Mouse (Mus musculus) embryo, embryonic 9.5 days (tissue): ENCODE results near the gene Fancg.
A peak's percentile ranks its signal among the peaks of the same experiment; 100 is the strongest.
"Not testable (repeated sequence)": the region's sequence is repeated elsewhere in the genome, so short reads cannot be mapped to it uniquely, and the experiment has no call there.

Experiments
- DNase-seq: peaks from one replicate; pipeline ENCODE4 v3.0.0-alpha.2; 2017; ENCODE audit errors: extremely low spot score

The Fancg gene

DNA sequence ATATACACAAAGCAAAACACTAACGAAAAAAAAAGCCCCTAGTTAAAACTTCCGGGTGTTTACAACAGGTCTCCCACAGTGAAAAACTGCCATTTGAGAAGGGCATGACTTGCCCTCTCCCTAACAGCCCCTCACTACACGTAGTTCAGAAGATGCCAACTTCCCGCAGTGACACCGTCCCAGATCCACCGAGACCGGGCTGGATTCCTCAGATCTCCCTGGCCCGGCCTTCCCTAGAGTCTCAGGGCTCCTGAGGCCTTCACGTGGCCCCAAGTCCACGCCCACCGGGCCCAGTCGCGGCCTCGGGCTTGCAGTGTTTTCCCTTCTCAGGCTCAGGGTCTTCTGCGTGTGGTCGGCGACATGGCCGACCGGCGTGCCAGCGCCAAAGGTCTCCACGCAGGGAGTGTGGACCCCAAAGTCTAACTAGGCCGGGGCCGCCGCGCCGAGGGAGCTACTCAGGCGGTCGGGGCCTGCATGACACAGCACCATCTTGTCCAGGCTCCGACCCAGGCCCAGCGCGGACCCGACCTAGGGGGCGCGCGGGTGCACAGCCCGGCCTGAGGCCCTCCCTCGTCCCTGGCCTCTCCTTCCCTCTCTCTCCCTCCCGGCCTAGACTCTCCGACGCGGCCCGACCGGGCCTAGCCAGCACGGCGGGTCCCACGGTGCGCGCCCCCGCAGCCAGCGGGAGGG lies 10.7 kb downstream of the Fancg start:
- peak; percentile 88 for DNase-seq

DNA sequence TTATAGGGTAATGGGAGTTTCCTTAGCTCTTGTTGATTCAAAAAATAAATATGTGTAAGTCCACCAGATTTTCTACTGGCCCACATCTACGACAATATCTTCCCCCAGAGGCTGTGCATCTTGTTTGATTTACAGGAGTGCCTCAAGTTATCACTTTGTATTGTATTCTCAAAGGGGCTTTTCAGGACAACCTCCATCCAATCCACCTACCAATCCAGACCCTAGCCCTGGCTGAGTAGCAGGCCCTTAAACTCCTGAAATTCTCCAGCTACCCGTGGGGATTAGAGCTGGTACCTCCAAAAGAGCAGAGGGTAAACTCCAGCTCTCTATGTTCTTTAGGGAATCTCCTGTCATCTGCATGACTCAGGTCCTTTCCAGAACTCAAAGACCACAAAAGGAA lies 12.3 kb downstream of the Fancg start:
- no peak for DNase-seq

DNA sequence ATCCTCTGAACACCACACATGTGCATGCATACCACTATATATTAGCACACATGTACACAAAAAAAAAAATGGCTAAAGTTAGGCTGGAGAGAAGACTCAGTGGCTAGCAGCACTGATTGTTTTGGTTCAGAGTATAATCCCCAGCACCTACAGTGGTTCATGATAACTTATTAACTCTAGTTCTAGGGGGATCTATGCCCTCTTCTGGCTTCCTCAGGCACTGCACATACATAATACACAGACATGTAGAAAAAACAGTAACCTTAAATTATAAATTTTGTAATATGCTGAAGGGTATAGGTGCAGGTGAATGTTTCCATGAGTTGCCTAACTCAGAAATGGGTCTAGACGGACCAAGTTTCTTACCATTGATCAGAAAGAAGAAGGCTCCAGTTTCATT lies 22.0 kb downstream of the Fancg start:
- no peak for DNase-seq

DNA sequence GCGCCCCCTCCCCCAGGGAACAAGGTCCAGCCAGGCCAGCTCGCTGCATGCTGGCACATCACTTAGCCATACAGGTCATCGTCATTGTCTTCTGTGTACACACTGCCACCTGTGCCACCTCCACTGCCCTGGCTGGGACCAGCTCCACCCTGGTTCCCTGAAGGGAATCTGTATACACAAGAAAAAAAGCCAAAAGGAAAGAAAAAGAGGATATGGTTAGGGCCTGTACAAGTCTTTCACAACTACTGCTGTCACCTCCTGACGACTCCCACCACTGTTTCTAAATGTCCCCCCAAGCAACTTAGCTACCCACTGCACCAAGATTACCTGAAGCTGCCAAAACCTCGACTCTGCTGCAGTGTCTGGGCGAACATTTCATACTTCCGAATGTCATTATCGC lies 29.8 kb downstream of the Fancg start:
- DNase-seq: not testable (repeated sequence)

DNA sequence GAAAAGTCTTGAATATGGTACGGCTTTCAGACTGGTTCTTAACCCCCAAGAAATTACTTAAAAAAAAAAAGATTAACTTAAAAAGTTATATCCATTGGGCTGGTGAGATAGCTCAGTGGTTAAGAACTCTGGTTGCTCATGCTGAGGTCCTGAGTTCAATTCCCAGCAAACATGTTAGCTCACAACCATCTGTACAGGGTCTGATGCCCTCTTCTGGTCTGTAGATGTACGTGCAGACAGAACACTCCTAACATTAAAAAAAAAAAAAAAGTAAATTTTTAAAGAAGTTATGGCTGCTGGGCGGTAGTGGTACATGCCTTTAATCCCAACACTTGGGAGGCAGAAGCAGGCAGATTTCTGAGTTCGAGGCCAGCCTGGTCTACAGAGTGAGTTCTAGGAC lies 32.2 kb downstream of the Fancg start:
- no peak for DNase-seq

DNA sequence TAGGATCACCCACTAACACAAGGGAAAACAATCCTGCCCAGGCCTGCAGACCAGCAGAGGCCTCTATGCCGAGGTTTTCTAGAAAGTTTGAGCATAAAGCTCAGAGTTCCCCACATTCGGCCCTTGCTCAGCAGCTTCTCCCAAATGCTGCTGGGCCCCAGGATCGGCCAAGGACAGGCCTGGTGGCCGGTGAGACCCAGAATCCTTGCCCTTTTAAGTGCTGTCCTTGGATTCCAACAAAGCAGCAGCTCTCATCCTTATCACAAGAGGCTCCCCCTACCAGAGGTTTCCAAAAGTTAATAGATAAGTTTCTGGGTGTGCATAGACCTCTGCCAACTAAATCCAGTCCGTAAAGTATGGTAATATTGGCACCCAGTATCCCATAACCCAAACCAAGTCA lies 36.4 kb downstream of the Fancg start:
- DNase-seq: no peak

DNA sequence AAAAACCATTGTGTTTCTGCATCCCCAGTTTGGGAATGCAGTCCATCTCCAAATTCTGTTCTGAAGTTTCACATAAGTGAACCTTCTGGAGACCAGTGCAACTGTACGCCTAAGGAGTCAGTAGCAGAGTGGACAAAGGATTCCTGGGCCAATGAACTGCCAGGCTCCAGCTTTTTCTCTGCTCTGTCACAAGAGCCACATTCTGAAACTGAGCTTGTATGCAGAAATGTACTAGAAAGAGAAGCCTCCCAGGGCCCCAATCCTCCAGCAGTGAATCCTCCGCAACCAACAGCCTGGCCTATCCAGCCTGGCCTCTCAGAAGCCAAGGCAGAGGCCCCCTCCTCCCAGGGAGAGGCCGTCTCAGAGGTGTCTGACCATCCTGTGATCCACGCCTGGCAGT lies 37.4 kb downstream of the Fancg start:
- DNase-seq: no peak

DNA sequence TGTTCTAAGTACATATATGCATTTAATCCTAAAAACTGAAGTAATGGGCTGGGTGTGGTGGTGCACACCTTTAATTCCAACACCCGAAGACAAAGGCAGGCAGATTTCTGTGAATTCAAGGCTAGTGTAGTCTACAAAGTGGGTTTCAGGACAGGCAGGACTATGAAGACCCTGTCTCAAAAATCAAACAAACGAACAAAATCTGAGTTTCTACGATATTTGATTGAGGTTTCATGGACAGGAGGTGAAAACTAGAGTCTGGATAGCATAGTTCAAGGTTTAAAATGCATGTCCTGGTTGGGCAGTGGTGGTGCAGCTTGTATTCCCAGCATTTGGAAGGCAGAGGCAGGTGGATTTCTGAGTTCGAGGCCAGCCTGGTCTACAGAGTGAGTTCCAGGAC lies 41.0 kb downstream of the Fancg start, which contains the start of gene 1700022I11Rik:
TSS of gene 1700022I11Rik (plus strand) at position 301 of the 400 bp plus-strand sequence.
- DNase-seq: no peak

DNA sequence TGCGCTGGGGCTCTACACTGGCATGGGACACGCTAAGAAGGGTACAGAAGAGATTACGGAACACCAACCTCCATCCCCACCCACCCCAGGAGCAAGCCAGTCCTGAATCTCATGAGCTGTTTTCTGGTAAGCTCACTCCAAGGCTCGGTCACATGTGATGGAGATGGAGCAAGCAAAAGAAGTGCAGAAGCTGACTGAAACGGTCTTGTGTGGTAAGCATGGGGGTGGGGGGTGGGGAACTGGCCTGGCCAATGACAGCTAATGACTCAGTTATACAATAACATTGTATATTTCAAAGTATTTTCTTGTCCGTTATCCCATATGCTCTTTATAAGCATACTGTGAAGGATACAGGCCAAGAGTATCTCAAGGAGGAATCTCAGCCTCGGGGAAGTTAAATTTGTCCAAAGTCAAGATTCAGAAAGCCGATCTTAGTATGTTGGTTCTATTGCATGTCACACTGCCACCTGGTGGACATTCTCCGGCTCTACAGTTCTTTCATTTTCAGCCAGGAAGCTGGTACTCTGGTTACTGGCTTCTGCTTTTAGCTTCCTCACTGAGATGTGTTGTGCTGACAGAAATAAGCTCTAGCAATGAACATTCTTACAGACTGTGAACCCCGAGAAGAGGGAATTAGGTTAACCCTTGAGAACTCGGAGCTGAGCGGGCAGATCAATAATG lies 45.1 kb downstream of the Fancg start:
- DNase-seq: peak; percentile 67

DNA sequence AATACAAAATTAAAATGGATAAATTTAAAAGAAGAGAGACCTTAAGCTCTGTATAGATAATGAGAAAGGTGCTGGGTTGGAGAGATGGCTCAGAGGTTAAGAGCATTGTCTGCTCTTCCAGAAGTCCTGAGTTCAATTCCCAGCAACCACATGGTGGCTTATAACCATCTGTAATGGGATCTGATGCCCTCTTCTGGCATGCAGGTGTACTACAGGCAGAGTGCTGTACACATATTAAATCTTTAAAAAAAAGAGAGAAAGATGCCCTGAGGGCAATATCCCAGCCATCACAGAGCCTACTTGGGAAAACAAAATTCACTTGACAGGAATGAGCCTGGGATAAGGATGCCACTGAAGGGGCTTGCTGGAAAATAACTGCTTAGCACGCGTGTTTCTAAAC lies 46.8 kb downstream of the Fancg start:
- no peak for DNase-seq

DNA sequence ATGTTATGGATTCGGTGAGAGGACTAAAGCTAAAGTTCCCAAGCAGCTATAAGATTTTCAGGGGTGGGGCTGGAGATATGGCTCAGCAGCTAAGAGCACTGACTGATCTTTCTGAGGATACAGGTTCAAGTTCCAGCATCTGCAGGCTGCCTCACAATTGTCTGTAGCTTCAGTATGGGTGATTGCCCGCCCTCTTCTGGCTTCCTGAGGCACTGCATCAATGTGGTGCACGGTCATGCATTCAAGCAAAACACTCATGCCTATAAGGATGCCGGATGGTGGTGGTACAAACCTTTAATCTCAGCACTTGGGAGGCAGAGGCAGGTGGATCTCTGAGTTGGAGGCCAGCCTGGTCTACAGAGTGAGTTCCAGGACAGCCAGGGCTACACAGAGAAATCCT lies 48.7 kb downstream of the Fancg start:
- peak; percentile 52 for DNase-seq

DNA sequence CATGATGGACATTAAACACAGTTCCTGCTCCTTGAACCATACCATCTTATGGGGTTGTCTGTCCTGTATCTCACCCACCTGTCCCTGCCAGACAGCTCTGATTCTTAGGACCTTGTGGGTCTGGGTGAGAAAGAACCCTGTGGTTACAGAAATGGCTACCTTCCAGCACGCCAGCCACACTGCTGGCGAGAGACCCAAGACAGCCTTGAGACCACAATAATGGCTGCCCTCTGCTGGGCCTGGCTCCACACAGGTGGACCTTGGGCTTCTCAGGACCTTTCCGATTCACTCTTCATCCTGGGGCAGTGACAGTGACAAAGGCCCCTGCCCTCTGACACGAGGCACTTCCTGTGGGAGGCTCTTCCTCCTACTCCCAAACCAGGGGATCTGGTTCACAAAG lies 50.9 kb downstream of the Fancg start:
- no peak for DNase-seq

DNA sequence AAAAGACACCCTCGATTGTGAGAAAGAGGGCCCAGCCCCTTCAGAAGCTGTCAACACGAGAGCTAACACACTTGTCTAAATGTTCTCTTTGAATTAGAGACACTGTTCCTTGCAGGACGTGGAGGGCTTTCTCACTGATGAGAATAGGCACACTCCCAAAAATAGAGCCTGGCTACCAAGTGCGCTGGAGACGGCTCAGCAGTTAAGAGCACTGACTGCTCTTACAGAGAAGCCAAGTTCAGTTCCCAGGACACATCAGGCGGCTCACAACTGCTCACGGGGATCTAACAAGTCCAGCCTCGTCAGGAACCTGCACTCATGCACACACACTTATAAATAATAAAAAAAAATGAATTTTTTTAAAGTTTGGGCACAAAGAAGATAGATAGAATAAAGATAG lies 51.4 kb downstream of the Fancg start:
- no peak for DNase-seq

DNA sequence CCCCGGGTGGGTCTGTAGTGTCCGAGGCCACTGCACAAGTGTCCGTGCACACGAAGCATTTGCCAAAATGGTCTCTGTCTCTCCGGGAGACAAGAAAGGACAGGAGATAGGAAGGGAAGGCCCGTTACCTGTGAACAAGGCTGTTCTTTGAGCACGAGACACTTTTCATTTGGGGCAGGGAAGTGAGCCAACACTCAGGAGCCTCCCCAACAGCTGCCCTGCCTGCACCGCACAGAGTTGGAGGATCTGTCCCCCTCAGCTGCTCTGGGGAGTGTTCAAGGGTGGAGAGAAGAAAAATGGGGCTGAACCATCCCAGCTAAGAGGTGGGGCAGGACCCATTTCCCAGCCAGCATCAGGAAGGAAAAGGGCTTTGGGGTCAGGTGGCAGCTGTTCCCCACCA lies 52.3 kb downstream of the Fancg start:
- DNase-seq: no peak

DNA sequence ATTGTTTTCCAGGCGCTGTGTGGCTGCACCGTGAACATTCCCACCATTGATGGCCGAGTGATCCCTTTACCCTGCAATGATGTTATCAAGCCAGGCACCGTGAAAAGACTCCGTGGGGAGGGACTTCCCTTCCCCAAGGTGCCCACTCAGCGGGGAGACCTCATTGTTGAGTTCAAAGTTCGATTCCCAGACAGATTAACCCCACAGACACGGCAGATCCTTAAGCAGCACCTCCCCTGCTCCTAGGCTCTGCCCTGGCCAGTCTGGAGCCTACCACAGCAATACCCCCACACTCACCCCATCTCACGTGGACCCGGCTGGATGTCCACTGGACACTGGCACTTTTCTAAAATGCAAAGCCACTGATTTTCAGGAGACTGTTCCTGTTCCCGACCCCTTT lies 53.0 kb downstream of the Fancg start:
- DNase-seq: no peak

DNA sequence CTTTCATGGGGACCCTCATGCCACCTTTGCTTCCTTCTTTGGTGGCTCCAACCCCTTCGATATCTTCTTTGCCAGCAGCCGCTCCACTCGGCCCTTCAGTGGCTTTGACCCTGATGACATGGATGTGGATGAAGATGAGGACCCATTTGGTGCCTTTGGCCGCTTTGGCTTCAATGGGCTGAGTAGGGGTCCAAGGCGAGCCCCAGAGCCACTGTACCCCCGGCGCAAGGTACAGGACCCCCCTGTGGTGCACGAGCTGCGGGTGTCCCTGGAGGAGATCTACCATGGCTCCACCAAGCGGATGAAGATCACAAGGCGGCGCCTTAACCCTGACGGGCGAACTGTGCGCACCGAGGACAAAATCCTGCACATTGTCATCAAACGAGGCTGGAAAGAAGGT lies 53.7 kb downstream of the Fancg start:
- no peak for DNase-seq

DNA sequence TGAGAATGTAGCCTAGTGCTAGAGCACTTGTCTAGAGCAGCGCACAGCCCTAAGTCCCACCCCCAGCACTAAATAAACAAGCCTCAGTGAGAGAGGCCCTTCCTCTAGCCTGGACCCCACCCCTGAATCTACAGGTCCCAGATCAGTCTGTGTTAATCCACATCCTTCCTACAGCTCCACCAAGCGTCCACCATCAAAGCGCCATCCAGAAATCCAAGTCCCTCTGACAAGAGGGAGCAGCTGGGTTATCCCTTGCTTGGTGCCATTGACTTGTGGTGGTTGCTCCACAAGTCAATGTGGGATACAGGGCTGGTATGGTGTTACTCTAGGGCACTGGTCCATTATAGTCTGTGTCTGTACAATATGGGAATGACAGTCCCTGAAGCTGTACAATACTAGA lies 55.1 kb downstream of the Fancg start:
- no peak for DNase-seq

DNA sequence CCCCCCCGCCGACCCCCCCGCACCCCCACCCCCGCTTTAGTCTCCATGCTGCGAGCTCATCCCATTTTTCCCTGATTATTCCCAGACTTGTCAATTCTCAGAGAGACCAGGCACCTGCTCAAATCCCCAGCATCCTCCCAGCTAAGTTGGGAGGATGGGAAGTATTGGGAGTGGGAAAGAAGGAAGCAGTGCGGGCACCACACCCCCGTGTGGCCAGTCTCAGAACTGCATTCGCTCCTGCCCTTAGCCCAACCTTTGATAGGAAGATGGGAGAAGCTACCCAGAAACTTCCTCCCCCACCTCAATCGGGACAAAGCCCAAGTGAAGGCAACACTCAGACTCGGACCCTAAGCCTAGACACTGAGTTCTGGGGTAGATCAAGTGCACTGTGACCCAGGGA lies 56.0 kb downstream of the Fancg start:
- DNase-seq: peak; percentile 68

DNA sequence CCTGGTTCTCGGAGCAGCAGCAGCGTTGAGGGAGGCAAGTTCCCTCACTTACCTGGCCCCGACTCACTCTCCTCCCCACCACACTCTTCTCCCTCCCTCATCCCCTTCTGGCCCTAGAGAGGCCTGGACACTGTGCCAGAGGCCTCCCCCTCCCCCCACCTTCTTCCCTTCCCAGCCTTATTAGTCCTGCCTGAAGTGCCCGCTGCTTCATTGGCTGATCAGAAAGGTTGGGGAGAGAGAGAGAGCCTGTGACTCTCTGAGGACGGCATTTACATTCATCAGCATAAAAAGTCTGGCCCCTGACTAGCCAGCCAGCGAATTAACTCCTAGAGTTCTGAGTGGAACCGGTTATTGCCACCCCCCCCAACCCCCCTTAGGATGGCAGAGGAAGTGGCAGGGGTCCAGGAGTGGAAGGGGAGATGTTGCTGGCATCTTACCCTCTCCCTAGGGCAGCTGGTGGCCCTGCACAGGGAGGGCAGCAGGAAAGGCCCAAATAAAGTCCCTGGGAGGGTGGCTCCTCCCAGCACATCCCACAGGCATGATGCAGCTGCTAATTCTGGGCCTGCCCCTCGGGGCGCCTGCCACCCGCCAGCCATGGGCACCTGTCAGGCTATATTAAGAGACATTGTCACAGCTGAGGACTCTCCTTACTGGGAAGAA lies 56.7 kb downstream of the Fancg start:
- no peak for DNase-seq

DNA sequence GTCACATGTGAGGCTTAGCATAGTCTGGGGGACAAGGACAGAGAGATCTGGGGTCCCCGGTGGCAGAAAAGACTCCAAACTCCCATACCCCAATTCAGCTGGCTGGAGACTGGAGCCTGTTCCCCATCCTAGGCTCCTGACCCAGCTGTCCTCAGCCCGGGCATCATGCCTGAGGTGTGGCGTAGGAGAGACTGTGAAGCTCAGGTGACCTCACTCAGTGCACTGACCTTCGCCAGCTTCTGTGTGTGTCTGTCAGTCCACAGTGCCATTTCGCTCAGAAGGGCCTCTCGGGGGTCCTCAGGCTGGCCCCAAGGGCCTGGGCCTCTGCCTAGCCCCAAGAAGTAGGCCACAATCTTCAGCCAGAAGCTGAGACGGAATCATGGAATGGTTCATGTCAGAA lies 57.7 kb downstream of the Fancg start:
- DNase-seq: no peak
